Mouse (Mus musculus) kidney, embryonic 15.5 days (tissue): ENCODE measurements at regions not wholly inside any gene's neighbourhood (a gene's known extent, or its start where the extent isn't known, plus 50 kb on each side); places are given as distances from the start of the nearest gene placed in this dataset.

Experiments used
- ATAC-seq: fragments of 200-750 bp; cut with Nextera tagmentation; replicated peaks from 2 replicates; pipeline ENCODE4 v1.8.0; 2017; ENCODE audit warnings: moderate TSS enrichment; ENCODE audit not compliant: low FRiP score
- H3K27ac ChIP-seq: fragments of 300-500 bp; sonication (generic); 2 replicates; pipeline ENCODE4 v1.5.1; 2015; ENCODE audit warnings: mild to moderate bottlenecking, inconsistent platforms
- H3K27me3 ChIP-seq: fragments of 300-500 bp; sonication (generic); 2 replicates; pipeline ENCODE4 v1.6.1; 2015; ENCODE audit warnings: inconsistent platforms
- H3K36me3 ChIP-seq: fragments of 300-500 bp; sonication (generic); 2 replicates; pipeline ENCODE4 v1.6.1; 2015; ENCODE audit warnings: inconsistent platforms
- H3K4me1 ChIP-seq: fragments of 300-500 bp; sonication (generic); 2 replicates; pipeline ENCODE4 v1.6.1; 2015; ENCODE audit warnings: inconsistent platforms
- H3K4me2 ChIP-seq: fragments of 300-500 bp; sonication (generic); 2 replicates; pipeline ENCODE4 v1.6.1; 2015; ENCODE audit warnings: moderate library complexity, mild to moderate bottlenecking, inconsistent platforms
- H3K4me3 ChIP-seq: fragments of 300-500 bp; sonication (generic); replicated peaks from 2 replicates; pipeline ENCODE4 v1.5.1; 2015; ENCODE audit warnings: mild to moderate bottlenecking, inconsistent platforms
- H3K9ac ChIP-seq: fragments of 300-500 bp; sonication (generic); 2 replicates; pipeline ENCODE4 v1.6.1; 2015; ENCODE audit warnings: mild to moderate bottlenecking, inconsistent platforms
- H3K9me3 ChIP-seq: fragments of 300-500 bp; sonication (generic); replicated peaks from 2 replicates; pipeline ENCODE4 v1.6.1; 2016; ENCODE audit warnings: inconsistent platforms
- WGBS: fragments of 180-500 bp; shearing (Covaris S2); methylation state at CpG from one replicate; pipeline ENCODE4 v1.1.7; 2015; ENCODE audit warnings: mixed read lengths; 5-methylcytosine and 5-hydroxymethylcytosine counted together

- no peak for ATAC-seq
- no peak overlapping the region for H3K9ac ChIP-seq
- WGBS, result 77% methylated on average over 3 of the region's 3 CpGs
These were observed 114.4 kb downstream of the H2afy start for GRCm38 (mm10) chr13:56021716-56022115.

GRCm38 (mm10) chr13:56014006-56014405, 122.2 kb downstream of the H2afy start:
- 0 out of 2 replicates have a peak, but pooled peaks cover 2% of the 10 kb centered on the region for H3K9me3 ChIP-seq
- no peak overlapping the region for H3K4me3 ChIP-seq
- H3K27ac ChIP-seq, result no peak overlapping the region

More at GRCm38 (mm10) chr13:56021716-56022115, 114.4 kb downstream of the H2afy start:
- Histone ChIP-seq H3K4me1 (peaks cover 10% of the 10 kb centered on the region), H3K27me3 (peaks cover 20% of the 10 kb centered on the region), H3K27ac (no peak overlapping the region), H3K36me3 (no peaks in the 10 kb centered on the region), H3K9me3 (no peaks in the 10 kb centered on the region), H3K4me3 (no peak overlapping the region), H3K4me2 (no peak overlapping the region)

GRCm38 (mm10) chr13:56010416-56010815, 125.7 kb downstream of the H2afy start:
- Histone ChIP-seq H3K4me2 (no peak overlapping the region), H3K4me1 (peaks cover 9% of the 10 kb centered on the region; the same call in 1 of the 2 replicates), H3K36me3 (no peaks in the 10 kb centered on the region), H3K4me3 (no peak overlapping the region), H3K9ac (no peak overlapping the region), H3K9me3 (0 out of 2 replicates have a peak, but pooled peaks cover 2% of the 10 kb centered on the region), H3K27ac (no peak overlapping the region), H3K27me3 (0 out of 2 replicates have a peak, but pooled peaks cover 2% of the 10 kb centered on the region)
- WGBS, result 32% methylated on average over 6 of the region's 6 CpGs
- ATAC-seq, result 0 out of 2 replicates have a peak, but pooled peaks have one; percentile 64

More at GRCm38 (mm10) chr13:56014006-56014405, 122.2 kb downstream of the H2afy start:
- ATAC-seq, result no peak
- H3K9ac ChIP-seq, result no peak overlapping the region
- H3K4me1 ChIP-seq, result peaks cover 9% of the 10 kb centered on the region; the same call in 1 of the 2 replicates
- no peaks in the 10 kb centered on the region for H3K27me3 ChIP-seq
- no peaks in the 10 kb centered on the region for H3K36me3 ChIP-seq
- no peak overlapping the region for H3K4me2 ChIP-seq

- 0 out of 2 replicates have a peak, but pooled peaks cover 3% of the 10 kb centered on the region for H3K27me3 ChIP-seq
- H3K4me1 ChIP-seq, result peaks cover 15% of the 10 kb centered on the region
- H3K4me3 ChIP-seq, result no peak overlapping the region
- WGBS, result 78% methylated on average over 2 of the region's 2 CpGs
- H3K36me3 ChIP-seq, result no peaks in the 10 kb centered on the region
- H3K9ac ChIP-seq, result no peak overlapping the region
- no peaks in the 10 kb centered on the region for H3K9me3 ChIP-seq
- H3K4me2 ChIP-seq, result no peak overlapping the region
- no peak for ATAC-seq
- no peak overlapping the region for H3K27ac ChIP-seq
These were observed 129.3 kb downstream of the H2afy start for GRCm38 (mm10) chr13:56006827-56007226.

- Histone ChIP-seq H3K9me3 (no peaks in the 10 kb centered on the region), H3K9ac (no peak overlapping the region), H3K27me3 (0 out of 2 replicates have a peak, but pooled peaks cover 3% of the 10 kb centered on the region), H3K4me3 (no peak overlapping the region), H3K27ac (no peak overlapping the region), H3K36me3 (no peaks in the 10 kb centered on the region), H3K4me2 (no peak overlapping the region), H3K4me1 (peaks cover 11% of the 10 kb centered on the region)
- ATAC-seq, result no peak
- 66% methylated on average over 3 of the region's 3 CpGs for WGBS
These were observed 130.4 kb downstream of the H2afy start for GRCm38 (mm10) chr13:56005746-56006145.

GRCm38 (mm10) chr13:56003724-56004393, 132.3 kb downstream of the H2afy start:
- H3K9me3 ChIP-seq, result no peaks in the 10 kb centered on the region
- 47% methylated on average over 18 of the region's 18 CpGs for WGBS
- no peak overlapping the region for H3K4me2 ChIP-seq
- H3K27ac ChIP-seq, result no peak overlapping the region
- peaks cover 6% of the 10 kb centered on the region; the same call in 1 of the 2 replicates for H3K4me1 ChIP-seq
- H3K27me3 ChIP-seq, result 0 out of 2 replicates have a peak, but pooled peaks cover 3% of the 10 kb centered on the region
- no peak for ATAC-seq
- H3K9ac ChIP-seq, result no peak overlapping the region
- no peak overlapping the region for H3K4me3 ChIP-seq
- no peaks in the 10 kb centered on the region for H3K36me3 ChIP-seq

GRCm38 (mm10) chr13:55995255-55995654, 140.9 kb downstream of the H2afy start:
- no peak overlapping the region for H3K4me2 ChIP-seq
- WGBS, result 70% methylated on average over 4 of the region's 4 CpGs

GRCm38 (mm10) chr13:55994460-55994859, 141.7 kb downstream of the H2afy start:
- 80% methylated on average over 2 of the region's 2 CpGs for WGBS
- H3K4me1 ChIP-seq, result no peaks in the 10 kb centered on the region

More at GRCm38 (mm10) chr13:55995255-55995654, 140.9 kb downstream of the H2afy start:
- ATAC-seq, result no peak
- Histone ChIP-seq H3K36me3 (no peaks in the 10 kb centered on the region), H3K9me3 (no peaks in the 10 kb centered on the region), H3K27ac (no peak overlapping the region), H3K9ac (no peak overlapping the region), H3K4me1 (no peaks in the 10 kb centered on the region), H3K4me3 (no peak overlapping the region), H3K27me3 (no peaks in the 10 kb centered on the region; the same call in 1 of the 2 replicates)

GRCm38 (mm10) chr13:55992699-55993098, 143.5 kb downstream of the H2afy start:
- Histone ChIP-seq H3K9ac (no peak overlapping the region), H3K4me3 (no peak overlapping the region), H3K27me3 (peaks cover 3% of the 10 kb centered on the region; the same call in 1 of the 2 replicates), H3K4me2 (no peak overlapping the region), H3K36me3 (no peaks in the 10 kb centered on the region), H3K4me1 (no peaks in the 10 kb centered on the region), H3K9me3 (no peaks in the 10 kb centered on the region), H3K27ac (no peak overlapping the region)
- WGBS, result 92% methylated on average over 9 of the region's 9 CpGs
- ATAC-seq, result no peak

More at GRCm38 (mm10) chr13:55994460-55994859, 141.7 kb downstream of the H2afy start:
- Histone ChIP-seq H3K4me3 (no peak overlapping the region), H3K9me3 (no peaks in the 10 kb centered on the region), H3K9ac (no peak overlapping the region), H3K4me2 (no peak overlapping the region), H3K27ac (no peak overlapping the region), H3K36me3 (no peaks in the 10 kb centered on the region), H3K27me3 (no peaks in the 10 kb centered on the region; the same call in 1 of the 2 replicates)
- no peak for ATAC-seq

- no peak overlapping the region for H3K27ac ChIP-seq
- H3K27me3 ChIP-seq, result peaks cover 10% of the 10 kb centered on the region; the same call in 1 of the 2 replicates
- H3K4me3 ChIP-seq, result no peak overlapping the region
- no peaks in the 10 kb centered on the region for H3K4me1 ChIP-seq
- 82% methylated on average over 14 of the region's 14 CpGs for WGBS
- H3K36me3 ChIP-seq, result no peaks in the 10 kb centered on the region
- no peak overlapping the region for H3K9ac ChIP-seq
- no peak overlapping the region for H3K4me2 ChIP-seq
- no peak for ATAC-seq
- no peaks in the 10 kb centered on the region for H3K9me3 ChIP-seq
These were observed 144.9 kb downstream of the H2afy start for GRCm38 (mm10) chr13:55991216-55991615.

GRCm38 (mm10) chr13:55990186-55990585, 146.0 kb downstream of the H2afy start:
- ATAC-seq, result no peak
- H3K4me1 ChIP-seq, result no peaks in the 10 kb centered on the region
- no peaks in the 10 kb centered on the region for H3K9me3 ChIP-seq
- no peak overlapping the region for H3K27ac ChIP-seq
- H3K4me2 ChIP-seq, result no peak overlapping the region
- WGBS, result 76% methylated on average over 6 of the region's 6 CpGs
- no peak overlapping the region for H3K9ac ChIP-seq
- no peak overlapping the region for H3K4me3 ChIP-seq
- H3K27me3 ChIP-seq, result peaks cover 12% of the 10 kb centered on the region; the same call in 1 of the 2 replicates
- no peaks in the 10 kb centered on the region for H3K36me3 ChIP-seq

GRCm38 (mm10) chr13:55989401-55989800, 146.8 kb downstream of the H2afy start:
- 45% methylated on average over 7 of the region's 7 CpGs for WGBS
- no peak overlapping the region for H3K4me2 ChIP-seq
- no peaks in the 10 kb centered on the region for H3K9me3 ChIP-seq
- ATAC-seq, result no peak
- H3K36me3 ChIP-seq, result no peaks in the 10 kb centered on the region
- no peaks in the 10 kb centered on the region for H3K4me1 ChIP-seq
- H3K27me3 ChIP-seq, result peaks cover 16% of the 10 kb centered on the region
- H3K4me3 ChIP-seq, result no peak overlapping the region
- no peak overlapping the region for H3K9ac ChIP-seq
- no peak overlapping the region for H3K27ac ChIP-seq
